Mouse (Mus musculus) forebrain, embryonic 12.5 days (tissue): ENCODE data around the gene Coa5. TPM values are rescaled to one million over a fixed set of nuclear protein-coding genes. Genes with fewer than 3 reads are reported as not detected.

Source experiments
- ATAC-seq: fragments of 200-750 bp; cut with Nextera tagmentation; 2 replicates; pipeline ENCODE4 v1.8.0; 2017; ENCODE audit warnings: moderate TSS enrichment; ENCODE audit not compliant: low FRiP score
- H3K27ac ChIP-seq: fragments of 300-500 bp; sonication (generic); 2 replicates; pipeline ENCODE4 v1.5.1; 2016; ENCODE audit warnings: mild to moderate bottlenecking
- H3K27me3 ChIP-seq: fragments of 300-500 bp; sonication (generic); 2 replicates; pipeline ENCODE4 v1.6.1; 2016; ENCODE audit warnings: mild to moderate bottlenecking
- H3K36me3 ChIP-seq: fragments of 300-500 bp; sonication (generic); replicated peaks from 2 replicates; pipeline ENCODE4 v1.6.1; 2016; ENCODE audit warnings: mild to moderate bottlenecking
- H3K4me1 ChIP-seq: fragments of 300-500 bp; sonication (generic); 2 replicates; pipeline ENCODE4 v1.6.1; 2016
- H3K4me2 ChIP-seq: fragments of 300-500 bp; sonication (generic); 2 replicates; pipeline ENCODE4 v1.6.1; 2016; ENCODE audit warnings: mild to moderate bottlenecking, moderate library complexity
- H3K4me3 ChIP-seq: fragments of 300-500 bp; sonication (generic); replicated peaks from 2 replicates; pipeline ENCODE4 v1.5.1; 2016; ENCODE audit warnings: mild to moderate bottlenecking
- H3K9ac ChIP-seq: fragments of 300-500 bp; sonication (generic); 2 replicates; pipeline ENCODE4 v1.6.1; 2016; ENCODE audit warnings: mild to moderate bottlenecking
- H3K9me3 ChIP-seq: fragments of 300-500 bp; sonication (generic); 2 replicates; pipeline ENCODE4 v1.6.1; 2016
- WGBS: fragments of 180-500 bp; shearing (Covaris S2); methylation state at CpG from one replicate; pipeline ENCODE4 v1.1.7; 2016; 5-methylcytosine and 5-hydroxymethylcytosine counted together
- polyA plus RNA-seq: library from polyadenylated mRNA; unstranded; fragments of >200 nt; fragmentation: Nextera tagmentation; extraction: Ambion mirVana; gene quantifications from 2 replicates; pipeline ENCODE4 v1.2.1, GENCODE M21; 2016

Gene Coa5
- polyA plus RNA-seq = 51.8 and 53.3 TPM in 2 replicates

DNA sequence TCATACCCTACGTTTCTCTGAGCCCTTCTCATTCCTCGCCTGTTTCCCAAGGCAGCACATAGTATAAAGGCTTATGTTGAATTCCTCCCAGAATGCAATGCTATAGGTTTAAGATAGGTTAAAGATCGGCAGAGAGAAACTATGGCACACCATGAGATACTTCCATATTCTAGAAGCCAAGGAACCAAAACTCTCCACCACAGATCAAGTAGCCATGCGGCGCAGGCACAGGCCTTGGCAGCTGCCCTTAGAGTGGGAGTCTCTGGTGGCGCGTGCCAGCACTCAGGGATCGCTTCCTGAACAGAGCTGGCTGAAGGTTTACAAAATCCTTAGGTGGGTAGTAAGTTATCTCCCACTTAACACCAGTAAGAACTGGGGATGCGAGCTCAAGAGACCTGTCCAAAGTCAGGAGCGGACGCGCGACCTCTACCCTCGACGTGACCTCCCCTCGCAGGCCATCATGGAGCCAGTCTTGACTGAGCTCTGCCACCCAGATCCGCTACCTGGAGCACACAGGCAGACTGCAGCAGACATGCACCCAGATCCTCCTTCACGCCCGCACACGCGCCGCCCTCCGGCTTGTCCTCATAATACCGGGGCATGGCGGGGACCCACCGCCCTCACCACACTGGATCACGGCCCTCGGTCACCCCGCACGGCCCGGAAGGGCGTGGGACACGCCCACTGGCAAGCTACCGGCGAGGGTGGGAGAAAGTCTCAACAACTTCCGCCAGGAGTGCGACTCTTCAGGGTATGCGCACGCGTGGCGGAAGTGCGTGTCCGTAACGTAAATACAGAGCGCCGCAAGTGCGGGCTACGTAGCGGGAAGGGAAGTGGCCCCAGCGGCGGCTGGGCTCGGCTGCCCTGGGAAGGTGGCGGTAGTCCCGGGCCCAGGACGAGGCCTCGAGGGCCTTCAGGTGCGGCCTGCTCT lies at the start of gene Coa5, which contains the start of gene Unc50:
TSS of gene Coa5 (minus strand) at position 738 of the 931 bp plus-strand sequence.
TSS of gene Unc50 (plus strand) at position 774 of the 931 bp plus-strand sequence.
- H3K36me3 ChIP-seq = peaks cover 29% of the 10 kb centered on the region
- peak within 1 kb of the TSS; percentile 74 for H3K4me2 ChIP-seq
- ATAC-seq = peak; percentile 99
- H3K4me1 ChIP-seq = peaks cover 19% of the 10 kb centered on the region
- peak within 1 kb of the TSS; percentile 91 for H3K4me3 ChIP-seq
- H3K27me3 ChIP-seq = no peaks in the 10 kb centered on the region
- 3% methylated on average over 57 of the region's 57 CpGs for WGBS
- H3K9ac ChIP-seq = peak within 1 kb of the TSS; percentile 81
- peak within 1 kb of the TSS; percentile 69 for H3K27ac ChIP-seq
- no peaks in the 10 kb centered on the region for H3K9me3 ChIP-seq

GRCm38 (mm10) chr1:37479074-37479473 lies 49.2 kb upstream of the Coa5 start:
- H3K4me3 ChIP-seq = no peak overlapping the region
- 75% methylated on average over 9 of the region's 9 CpGs for WGBS

DNA sequence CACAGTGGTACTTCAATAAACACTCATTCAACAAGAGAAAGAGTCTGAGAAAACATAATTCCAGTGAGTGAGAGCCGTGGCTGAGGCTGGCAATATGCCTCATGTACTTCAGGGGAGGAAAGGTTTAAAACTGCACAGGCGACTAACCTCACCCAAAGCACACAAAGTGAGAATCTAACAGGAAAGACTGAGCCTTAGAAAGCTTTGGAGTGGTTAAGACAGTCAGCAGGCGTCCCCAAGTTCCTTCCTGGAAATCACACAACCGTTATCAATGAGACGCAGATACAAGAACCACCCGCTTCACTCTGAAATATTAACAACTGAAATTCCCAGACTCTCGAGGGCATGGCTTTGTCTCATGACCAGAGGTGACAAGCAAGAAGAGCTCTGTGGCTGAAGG lies 48.5 kb upstream of the Coa5 start:
- H3K27ac ChIP-seq = no peak overlapping the region
- H3K4me3 ChIP-seq = no peak overlapping the region
- no peaks in the 10 kb centered on the region for H3K36me3 ChIP-seq
- no peak for ATAC-seq
- H3K27me3 ChIP-seq = no peaks in the 10 kb centered on the region
- H3K9me3 ChIP-seq = no peaks in the 10 kb centered on the region
- no peak overlapping the region for H3K9ac ChIP-seq
- H3K4me2 ChIP-seq = no peak overlapping the region
- no peaks in the 10 kb centered on the region for H3K4me1 ChIP-seq
- WGBS = 81% methylated on average over 7 of the region's 7 CpGs

More at GRCm38 (mm10) chr1:37479074-37479473, 49.2 kb upstream of the Coa5 start:
- H3K4me1 ChIP-seq = no peaks in the 10 kb centered on the region
- no peaks in the 10 kb centered on the region for H3K36me3 ChIP-seq
- no peaks in the 10 kb centered on the region for H3K27me3 ChIP-seq
- ATAC-seq = no peak
- no peak overlapping the region for H3K4me2 ChIP-seq
- H3K27ac ChIP-seq = no peak overlapping the region
- H3K9ac ChIP-seq = no peak overlapping the region
- no peaks in the 10 kb centered on the region for H3K9me3 ChIP-seq

GRCm38 (mm10) chr1:37477928-37478327 lies 48.0 kb upstream of the Coa5 start:
- Histone ChIP-seq H3K9me3 (no peaks in the 10 kb centered on the region), H3K4me1 (no peaks in the 10 kb centered on the region), H3K4me3 (no peak overlapping the region), H3K27me3 (no peaks in the 10 kb centered on the region), H3K4me2 (no peak overlapping the region), H3K9ac (no peak overlapping the region), H3K27ac (no peak overlapping the region), H3K36me3 (no peaks in the 10 kb centered on the region)
- 87% methylated on average over 5 of the region's 5 CpGs for WGBS
- ATAC-seq = no peak

- Histone ChIP-seq H3K4me1 (no peaks in the 10 kb centered on the region), H3K9me3 (no peaks in the 10 kb centered on the region), H3K4me3 (no peak overlapping the region), H3K27me3 (no peaks in the 10 kb centered on the region), H3K27ac (no peak overlapping the region), H3K36me3 (no peaks in the 10 kb centered on the region), H3K4me2 (no peak overlapping the region), H3K9ac (no peak overlapping the region)
- no peak for ATAC-seq
- WGBS = 91% methylated on average over 5 of the region's 5 CpGs
Measured at GRCm38 (mm10) chr1:37477250-37477649, 47.3 kb upstream of the Coa5 start.

DNA sequence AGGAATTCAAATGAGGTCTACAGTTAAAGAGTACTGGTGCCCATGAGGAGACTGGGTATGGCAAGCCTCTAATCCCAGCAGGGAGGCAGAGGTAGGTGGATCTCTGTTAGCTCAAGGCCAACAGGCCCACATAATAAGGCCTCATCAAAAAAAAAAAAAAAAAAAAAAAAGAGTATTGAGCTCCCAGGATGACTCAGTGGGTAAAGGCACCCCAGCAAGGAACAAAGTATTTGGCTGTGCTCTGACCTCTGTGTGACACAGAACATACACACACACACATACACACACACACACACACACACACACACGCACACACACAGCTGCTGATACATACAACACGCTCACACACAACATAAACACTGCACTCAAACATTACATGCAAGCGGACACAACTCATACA lies 45.4 kb upstream of the Coa5 start:
- WGBS = 92% methylated on average over 3 of the region's 3 CpGs
- H3K4me3 ChIP-seq = no peak overlapping the region
- no peak for ATAC-seq

GRCm38 (mm10) chr1:37474634-37475190 lies 44.8 kb upstream of the Coa5 start:
- no peak overlapping the region for H3K4me3 ChIP-seq
- 89% methylated on average over 6 of the region's 6 CpGs for WGBS
- H3K4me2 ChIP-seq = no peak overlapping the region
- ATAC-seq = no peak
- no peaks in the 10 kb centered on the region for H3K27me3 ChIP-seq
- H3K27ac ChIP-seq = no peak overlapping the region
- H3K4me1 ChIP-seq = no peaks in the 10 kb centered on the region
- H3K36me3 ChIP-seq = no peaks in the 10 kb centered on the region
- no peaks in the 10 kb centered on the region for H3K9me3 ChIP-seq
- no peak overlapping the region for H3K9ac ChIP-seq

More for the DNA sequence above, 45.4 kb upstream of the Coa5 start:
- Histone ChIP-seq H3K27ac (no peak overlapping the region), H3K36me3 (no peaks in the 10 kb centered on the region), H3K4me2 (no peak overlapping the region), H3K9me3 (no peaks in the 10 kb centered on the region), H3K27me3 (no peaks in the 10 kb centered on the region), H3K9ac (no peak overlapping the region), H3K4me1 (no peaks in the 10 kb centered on the region)

DNA sequence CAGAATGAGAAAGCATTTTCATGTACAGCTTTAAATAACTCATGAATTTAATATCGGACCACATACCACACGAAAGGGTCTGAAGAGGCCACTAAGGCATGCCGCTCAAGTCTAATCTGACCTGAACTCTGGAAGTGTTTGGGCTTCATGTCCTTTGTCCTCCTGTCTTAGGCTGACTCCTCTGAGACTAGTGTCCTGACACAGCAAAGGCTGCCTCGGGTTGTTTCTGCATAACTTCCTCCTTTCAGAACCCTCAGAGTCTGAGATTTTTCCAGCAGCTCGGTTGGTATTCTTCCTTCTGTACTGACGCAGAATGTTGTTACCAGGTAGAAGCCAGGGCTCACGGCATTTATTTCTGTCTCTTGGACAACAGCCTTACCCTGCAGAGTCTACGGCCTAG lies 44.1 kb upstream of the Coa5 start:
- H3K27me3 ChIP-seq = no peaks in the 10 kb centered on the region
- no peak for ATAC-seq
- no peak overlapping the region for H3K9ac ChIP-seq
- no peak overlapping the region for H3K27ac ChIP-seq
- no peak overlapping the region for H3K4me3 ChIP-seq
- no peaks in the 10 kb centered on the region for H3K36me3 ChIP-seq
- H3K9me3 ChIP-seq = no peaks in the 10 kb centered on the region
- no peaks in the 10 kb centered on the region for H3K4me1 ChIP-seq
- no peak overlapping the region for H3K4me2 ChIP-seq
- 83% methylated on average over 8 of the region's 8 CpGs for WGBS

DNA sequence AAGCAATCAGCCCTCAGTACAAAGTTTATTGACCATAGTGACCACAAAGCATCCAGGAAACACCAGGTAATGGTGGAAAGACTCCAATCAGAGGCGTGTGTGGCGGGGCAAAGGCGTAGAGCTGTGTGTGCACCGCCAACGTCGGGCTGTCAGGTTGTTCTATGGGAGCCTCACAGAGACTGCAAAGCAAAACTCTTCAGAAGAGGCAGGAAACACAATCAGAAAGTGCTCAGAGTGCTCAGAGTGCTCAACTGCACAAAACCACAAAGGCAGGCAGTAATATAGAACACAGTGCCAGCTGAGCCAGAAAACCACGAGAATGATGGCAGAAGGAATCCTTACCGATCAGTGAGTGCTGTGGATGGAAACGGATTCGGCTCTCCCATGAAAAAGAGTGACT lies 43.3 kb upstream of the Coa5 start:
- no peak overlapping the region for H3K27ac ChIP-seq
- ATAC-seq = no peak
- no peaks in the 10 kb centered on the region for H3K27me3 ChIP-seq
- WGBS = 87% methylated on average over 10 of the region's 10 CpGs
- H3K9me3 ChIP-seq = no peaks in the 10 kb centered on the region
- H3K4me3 ChIP-seq = no peak overlapping the region
- no peaks in the 10 kb centered on the region for H3K4me1 ChIP-seq
- no peaks in the 10 kb centered on the region for H3K36me3 ChIP-seq
- no peak overlapping the region for H3K9ac ChIP-seq
- H3K4me2 ChIP-seq = no peak overlapping the region

- ATAC-seq = no peak
- H3K4me2 ChIP-seq = no peak overlapping the region
- no peak overlapping the region for H3K9ac ChIP-seq
- H3K36me3 ChIP-seq = no peaks in the 10 kb centered on the region
- H3K9me3 ChIP-seq = no peaks in the 10 kb centered on the region
- no peak overlapping the region for H3K27ac ChIP-seq
- no peaks in the 10 kb centered on the region for H3K27me3 ChIP-seq
- no peaks in the 10 kb centered on the region for H3K4me1 ChIP-seq
- WGBS = 86% methylated on average over 6 of the region's 6 CpGs
- H3K4me3 ChIP-seq = no peak overlapping the region
Measured at GRCm38 (mm10) chr1:37471179-37472148, 41.6 kb upstream of the Coa5 start.

DNA sequence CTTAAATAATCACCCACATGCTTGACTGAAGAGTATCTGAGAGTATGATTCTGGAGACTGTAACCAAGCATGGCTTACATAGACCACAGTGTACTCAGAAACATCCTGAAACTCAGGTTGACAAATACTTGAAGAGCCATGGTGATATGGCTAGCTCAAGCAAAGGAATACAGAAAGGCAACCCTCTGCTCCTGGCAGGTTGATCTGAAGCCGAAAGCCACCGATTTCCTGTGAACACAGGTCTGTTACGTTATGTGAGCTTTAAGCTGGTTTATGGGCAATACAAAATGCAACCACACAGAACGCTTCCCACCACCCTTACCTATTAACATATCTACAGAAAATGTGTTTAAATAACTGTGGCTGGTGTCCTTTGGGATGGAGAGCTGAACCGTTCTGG lies 39.1 kb upstream of the Coa5 start:
- Histone ChIP-seq H3K4me3 (no peak overlapping the region), H3K27me3 (no peaks in the 10 kb centered on the region)
- 90% methylated on average over 5 of the region's 5 CpGs for WGBS

GRCm38 (mm10) chr1:37467806-37468205 lies 37.9 kb upstream of the Coa5 start:
- Histone ChIP-seq H3K9me3 (no peaks in the 10 kb centered on the region), H3K27ac (no peak overlapping the region), H3K4me1 (no peaks in the 10 kb centered on the region), H3K9ac (no peak overlapping the region), H3K27me3 (no peaks in the 10 kb centered on the region), H3K4me3 (no peak overlapping the region), H3K36me3 (no peaks in the 10 kb centered on the region), H3K4me2 (no peak overlapping the region)
- no peak for ATAC-seq
- WGBS = 89% methylated on average over 4 of the region's 4 CpGs

More for the DNA sequence above, 39.1 kb upstream of the Coa5 start:
- Histone ChIP-seq H3K4me1 (no peaks in the 10 kb centered on the region), H3K9me3 (no peaks in the 10 kb centered on the region), H3K27ac (no peak overlapping the region), H3K9ac (no peak overlapping the region), H3K4me2 (no peak overlapping the region), H3K36me3 (no peaks in the 10 kb centered on the region)
- ATAC-seq = no peak
